ENCODE assay signal across 16 mouse cellular contexts in genomic region chr14:71200917-71201316, GRCm38 (mm10).
"Had no signal": no experiment of that assay in that cellular context is flagged by ENCODE, and none has a peak within 500 bp of the region (broad histone marks: within the 10 kb centered on the region; RNA-seq: fewer than 3 reads in every experiment).

No protein-coding gene starts in this region.

- H3K4me2 ChIP-seq: kidney, embryonic 15.5 days; limb, embryonic 13.5 days; neural tube, embryonic 15.5 days had no signal

- H3K27ac ChIP-seq: kidney, embryonic 15.5 days; limb, embryonic 13.5 days; midbrain, embryonic 10.5 days; neural tube, embryonic 15.5 days had no signal

- H3K4me1 ChIP-seq: kidney, embryonic 15.5 days; midbrain, embryonic 10.5 days had no signal

- H3K4me3 ChIP-seq: kidney, embryonic 15.5 days; limb, embryonic 13.5 days; midbrain, embryonic 10.5 days; myocyte; neural tube, embryonic 15.5 days had no signal

- H3K9ac ChIP-seq: kidney, embryonic 15.5 days; limb, embryonic 13.5 days; neural tube, embryonic 15.5 days had no signal

- H3K9me3 ChIP-seq: kidney, embryonic 15.5 days; limb, embryonic 13.5 days; midbrain, embryonic 10.5 days; neural tube, embryonic 15.5 days had no signal

- H3K36me3 ChIP-seq: kidney, embryonic 15.5 days; limb, embryonic 13.5 days; midbrain, embryonic 10.5 days; neural tube, embryonic 15.5 days had no signal

- DNase-seq: kidney, adult 2 months; kidney, postnatal 14 days; layer of hippocampus, adult 9-11 months; left cerebral cortex, postnatal 4 days; lung, adult 18-20 months; midbrain, embryonic 14.5 days; right cerebral cortex, adult 18-20 months; right cerebral cortex, postnatal 25 days; thymus, adult 18-20 months; thymus, postnatal 25 days had no signal

- H3K27me3 ChIP-seq: kidney, embryonic 15.5 days; limb, embryonic 13.5 days; neural tube, embryonic 15.5 days had no signal

- ATAC-seq: intestine, embryonic 16.5 days had no signal
